ENCODE assay signal across 8 mouse cellular contexts in genomic region chr9:31386368-31387180, GRCm38 (mm10). TPM values are rescaled to one million over a fixed set of nuclear protein-coding genes. Genes with fewer than 3 reads are reported as not detected.
DNase-seq lines count a peak whose midpoint lies in the region; ATAC-seq lines count a peak whose summit lies in the region.

No protein-coding gene starts in this region.

- peak overlapping the region; percentile 62 for H3K9ac ChIP-seq in midbrain, embryonic 15.5 days

- peak overlapping the region; percentile 93 for H3K27ac ChIP-seq in limb, embryonic 10.5 days
- H3K27ac ChIP-seq in midbrain, embryonic 15.5 days = peak overlapping the region; percentile 80

- WGBS in limb, embryonic 10.5 days = 12% methylated on average over 44 of the region's 44 CpGs
- WGBS in midbrain, embryonic 15.5 days = 10% methylated on average over 44 of the region's 44 CpGs

- no peaks in the 10 kb centered on the region for H3K9me3 ChIP-seq in erythroblast, embryonic 14.5 days (ENCODE audit: control insufficient read depth, low read length)
- no peaks in the 10 kb centered on the region for H3K9me3 ChIP-seq in limb, embryonic 10.5 days (replicated peaks)
- no peaks in the 10 kb centered on the region for H3K9me3 ChIP-seq in midbrain, embryonic 15.5 days

- peak; percentile 18 for DNase-seq in layer of hippocampus, adult 9-11 months
- no peak for DNase-seq in layer of hippocampus, postnatal 36 days
- peak; percentile 20 for DNase-seq in MN1 (ENCODE audit: low spot score)
- no peak for DNase-seq in limb, embryonic 10.5 days (ENCODE audit: low spot score)
- no peak for DNase-seq in gastrocnemius, postnatal 25 days
- no peak for DNase-seq in cerebellum, postnatal 25 days

- H3K4me3 ChIP-seq in erythroblast, embryonic 14.5 days (replicated peaks) = peak overlapping the region; percentile 94
- peak overlapping the region; percentile 96 for H3K4me3 ChIP-seq in limb, embryonic 10.5 days
- peak overlapping the region; percentile 85 for H3K4me3 ChIP-seq in midbrain, embryonic 15.5 days

- peak; percentile 86 for ATAC-seq in midbrain, embryonic 15.5 days (replicated peaks)

- H3K27me3 ChIP-seq in erythroblast, embryonic 14.5 days (ENCODE audit: control insufficient read depth) = no peaks in the 10 kb centered on the region
- H3K27me3 ChIP-seq in limb, embryonic 10.5 days (ENCODE audit: low read depth, poor library complexity, severe bottlenecking) = no peaks in the 10 kb centered on the region
- no peaks in the 10 kb centered on the region for H3K27me3 ChIP-seq in midbrain, embryonic 15.5 days (replicated peaks)

- H3K4me2 ChIP-seq in midbrain, embryonic 15.5 days = peak overlapping the region; percentile 76

- H3K36me3 ChIP-seq in erythroblast, embryonic 14.5 days (ENCODE audit: control insufficient read depth) = peaks cover 25% of the 10 kb centered on the region
- peaks cover 30% of the 10 kb centered on the region for H3K36me3 ChIP-seq in limb, embryonic 10.5 days
- peaks cover 7% of the 10 kb centered on the region for H3K36me3 ChIP-seq in midbrain, embryonic 15.5 days (replicated peaks)

- H3K4me1 ChIP-seq in erythroblast, embryonic 14.5 days (ENCODE audit: control insufficient read depth) = peaks cover 29% of the 10 kb centered on the region
- H3K4me1 ChIP-seq in limb, embryonic 10.5 days = peaks cover 15% of the 10 kb centered on the region
- peaks cover 26% of the 10 kb centered on the region for H3K4me1 ChIP-seq in midbrain, embryonic 15.5 days

RNA-seq across cellular contexts. Expression of gene Nfrkb, which starts 0.6 kb away (rescaled TPM):
- total RNA-seq in layer of hippocampus, postnatal 36 days (2021) = 10 to 100 TPM; 30.6 to 34.8 TPM
- 0.22 and 0.44 TPM in 2 replicates for polyA plus RNA-seq in erythroblast, embryonic 14.5 days (2012)
- 17.6 and 23.1 TPM in 2 replicates for polyA plus RNA-seq in limb, embryonic 10.5 days (2016; fragmentation: Nextera tagmentation; extraction: Ambion mirVana)
- polyA plus RNA-seq in midbrain, embryonic 15.5 days (2015; fragmentation: Nextera tagmentation; extraction: Ambion mirVana) = 30.9 and 33.3 TPM in 2 replicates
- 1 to 10 TPM; 8.0 to 8.6 TPM for total RNA-seq in gastrocnemius, postnatal 25 days (2021)

Comparison
In these comparisons a context has a peak if more than half of its experiments do, and no peak if none do; other contexts are left out.
1. DNase-seq: peak in layer of hippocampus, adult 9-11 months (single experiment) and MN1 (single experiment); none in layer of hippocampus, postnatal 36 days (0 of 2), limb, embryonic 10.5 days (single experiment), gastrocnemius, postnatal 25 days (single experiment) and cerebellum, postnatal 25 days (0 of 2).
2. RNA of gene Nfrkb, which starts 0.6 kb away (polyA plus RNA-seq): 30.9 to 33.3 TPM in midbrain, embryonic 15.5 days and 17.6 to 23.1 TPM in limb, embryonic 10.5 days; 0.22 to 0.44 TPM in erythroblast, embryonic 14.5 days; every median in the first group is over 10 times any median in the second.
3. Peak in every context shown above with its lines, with median percentiles within 50 percentile points of each other: H3K4me3 ChIP-seq.